Mouse (Mus musculus) forebrain, embryonic 15.5 days (tissue): ENCODE results near the gene Cish. TPM values are rescaled to one million over a fixed set of nuclear protein-coding genes. Genes with fewer than 3 reads are reported as not detected.
A peak's percentile ranks its signal among the peaks of the same experiment; 100 is the strongest.

Experiments used
- ATAC-seq: fragments of 200-750 bp; cut with Nextera tagmentation; replicated peaks from 2 replicates; pipeline ENCODE4 v1.8.0; 2017; ENCODE audit warnings: mild to moderate bottlenecking, moderate TSS enrichment, moderate library complexity
- H3K27ac ChIP-seq: fragments of 300-500 bp; sonication (generic); replicated peaks from 2 replicates; pipeline ENCODE4 v1.5.1; 2015; ENCODE audit warnings: mild to moderate bottlenecking, inconsistent platforms
- H3K27me3 ChIP-seq: fragments of 300-500 bp; sonication (generic); 2 replicates; pipeline ENCODE4 v1.6.1; 2015; ENCODE audit warnings: inconsistent platforms
- H3K36me3 ChIP-seq: fragments of 300-500 bp; sonication (generic); 2 replicates; pipeline ENCODE4 v1.6.1; 2015; ENCODE audit warnings: mild to moderate bottlenecking, inconsistent platforms
- H3K4me1 ChIP-seq: fragments of 300-500 bp; sonication (generic); 2 replicates; pipeline ENCODE4 v1.6.1; 2015; ENCODE audit warnings: inconsistent platforms
- H3K4me2 ChIP-seq: fragments of 300-500 bp; sonication (generic); replicated peaks from 2 replicates; pipeline ENCODE4 v1.6.1; 2015; ENCODE audit warnings: mild to moderate bottlenecking, inconsistent platforms
- H3K4me3 ChIP-seq: fragments of 300-500 bp; sonication (generic); 2 replicates; pipeline ENCODE4 v1.5.1; 2015; ENCODE audit warnings: mild to moderate bottlenecking, inconsistent platforms
- H3K9ac ChIP-seq: fragments of 300-500 bp; sonication (generic); replicated peaks from 2 replicates; pipeline ENCODE4 v1.6.1; 2015; ENCODE audit warnings: mild to moderate bottlenecking, inconsistent platforms
- H3K9me3 ChIP-seq: fragments of 300-500 bp; sonication (generic); 2 replicates; pipeline ENCODE4 v1.6.1; 2016; ENCODE audit warnings: inconsistent platforms
- WGBS: fragments of 180-500 bp; shearing (Covaris S2); methylation state at CpG from one replicate; pipeline ENCODE4 v1.1.7; 2015; ENCODE audit warnings: mixed read lengths; 5-methylcytosine and 5-hydroxymethylcytosine counted together
- polyA plus RNA-seq: library from polyadenylated mRNA; unstranded; fragments of >200 nt; fragmentation: Nextera tagmentation; extraction: Ambion mirVana; gene quantifications from 2 replicates; pipeline ENCODE4 v1.2.1, GENCODE M21; 2015

Cish gene
- polyA plus RNA-seq, 1 experiment from 2014 or later = 9.5 TPM

DNA sequence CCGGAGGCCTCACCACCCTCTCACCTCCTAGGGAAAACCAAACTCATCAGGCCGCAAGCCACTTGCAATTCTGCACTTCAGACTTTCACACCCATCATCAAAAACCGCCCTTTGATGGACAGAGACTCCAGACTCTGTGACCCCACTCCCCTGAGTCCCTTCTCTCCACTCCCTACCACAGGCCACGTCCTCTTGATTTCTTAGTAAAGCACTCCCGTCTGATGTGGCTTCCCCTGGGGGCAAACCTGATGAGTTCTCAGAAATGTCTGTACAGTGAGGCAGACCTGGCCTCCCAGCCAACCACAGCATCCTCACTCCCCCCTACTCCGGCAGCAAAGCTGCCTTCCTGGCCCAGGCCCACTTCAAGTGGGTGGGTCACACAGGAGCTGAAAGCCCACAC is 38.5 kb downstream of the Cish start:
- H3K27ac ChIP-seq = no peak overlapping the region

DNA sequence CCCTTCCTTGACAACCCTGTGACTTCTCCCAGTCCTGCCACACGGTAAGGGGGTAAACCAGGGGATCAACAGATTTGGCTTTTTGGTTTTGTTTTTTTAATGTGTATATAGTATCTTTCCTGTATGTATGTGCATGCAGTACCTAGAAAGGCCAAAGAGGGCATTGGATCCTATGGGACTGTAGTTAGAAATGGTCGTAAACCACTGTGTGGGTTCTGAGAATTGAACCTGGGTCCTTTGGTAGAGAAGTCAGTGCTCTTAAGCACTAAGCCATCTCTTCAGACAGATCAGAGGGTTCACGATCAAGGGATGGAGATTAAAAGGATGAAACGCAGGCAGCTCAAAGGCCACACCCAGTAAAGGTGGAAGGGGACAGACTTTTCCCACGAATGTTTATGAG is 39.2 kb downstream of the Cish start:
- Histone ChIP-seq H3K9ac (no peak overlapping the region), H3K4me2 (no peak overlapping the region), H3K27ac (no peak overlapping the region), H3K4me3 (no peak overlapping the region), H3K4me1 (peaks cover 16% of the 10 kb centered on the region), H3K27me3 (no peaks in the 10 kb centered on the region), H3K9me3 (no peaks in the 10 kb centered on the region), H3K36me3 (peaks cover 4% of the 10 kb centered on the region; the same call in 1 of the 2 replicates)
- 88% methylated on average over 5 of the region's 5 CpGs for WGBS
- no peak for ATAC-seq

More for the DNA sequence above, 38.5 kb downstream of the Cish start:
- no peaks in the 10 kb centered on the region for H3K27me3 ChIP-seq
- WGBS = 90% methylated on average over 6 of the region's 6 CpGs
- H3K9me3 ChIP-seq = no peaks in the 10 kb centered on the region
- H3K9ac ChIP-seq = no peak overlapping the region
- H3K36me3 ChIP-seq = peaks cover 4% of the 10 kb centered on the region; the same call in 1 of the 2 replicates
- peaks cover 14% of the 10 kb centered on the region for H3K4me1 ChIP-seq
- H3K4me3 ChIP-seq = no peak overlapping the region
- ATAC-seq = no peak
- no peak overlapping the region for H3K4me2 ChIP-seq

DNA sequence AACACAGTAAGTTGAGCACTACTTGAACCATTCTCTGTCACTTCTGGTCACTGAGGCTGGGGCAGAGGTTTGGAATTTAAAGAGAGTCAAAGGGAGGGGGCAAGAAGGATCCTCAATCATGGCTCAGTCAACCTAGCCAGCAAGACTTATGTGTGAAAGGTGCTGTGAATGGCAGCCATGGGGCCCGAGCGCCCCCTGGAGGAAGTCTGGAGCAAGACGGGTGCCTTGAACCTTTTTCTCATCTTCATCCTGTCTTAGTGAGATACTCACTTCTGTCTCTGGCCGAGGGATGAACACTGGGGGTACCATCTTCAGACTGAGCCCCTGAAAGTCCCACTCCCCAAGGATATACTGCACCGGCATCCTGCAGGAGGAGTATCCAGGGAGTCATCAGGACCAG is 40.1 kb downstream of the Cish start:
- ATAC-seq = no peak
- H3K27me3 ChIP-seq = no peaks in the 10 kb centered on the region
- no peaks in the 10 kb centered on the region for H3K9me3 ChIP-seq
- WGBS = 19% methylated on average over 5 of the region's 5 CpGs
- H3K36me3 ChIP-seq = peaks cover 4% of the 10 kb centered on the region; the same call in 1 of the 2 replicates
- H3K27ac ChIP-seq = no peak overlapping the region
- H3K4me3 ChIP-seq = no peak overlapping the region
- no peak overlapping the region for H3K4me2 ChIP-seq
- H3K9ac ChIP-seq = no peak overlapping the region
- peaks cover 20% of the 10 kb centered on the region for H3K4me1 ChIP-seq

DNA sequence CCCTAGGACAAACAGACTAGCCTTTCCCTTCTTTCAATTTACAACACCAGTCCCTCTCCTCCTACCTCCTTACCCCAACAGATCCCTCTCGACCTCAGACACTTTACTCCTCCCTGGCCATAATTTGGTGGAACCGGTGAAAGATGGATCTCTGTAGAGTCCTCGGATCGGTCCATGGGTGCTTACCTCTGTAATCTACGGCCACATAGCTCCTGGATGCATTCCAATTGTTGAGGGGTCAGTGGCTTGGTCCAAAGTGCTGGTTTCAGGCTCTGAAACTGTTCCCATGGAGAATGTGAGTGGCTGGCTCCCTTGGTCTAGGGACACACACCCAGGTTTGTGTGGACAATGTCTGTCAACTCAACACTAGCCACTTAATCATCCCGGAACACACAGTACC is 40.6 kb downstream of the Cish start:
- Histone ChIP-seq H3K4me2 (no peak overlapping the region), H3K36me3 (peaks cover 4% of the 10 kb centered on the region; the same call in 1 of the 2 replicates), H3K9me3 (no peaks in the 10 kb centered on the region), H3K27me3 (no peaks in the 10 kb centered on the region), H3K9ac (no peak overlapping the region), H3K4me1 (peaks cover 24% of the 10 kb centered on the region), H3K27ac (no peak overlapping the region), H3K4me3 (no peak overlapping the region)
- WGBS = 89% methylated on average over 6 of the region's 6 CpGs
- no peak for ATAC-seq

DNA sequence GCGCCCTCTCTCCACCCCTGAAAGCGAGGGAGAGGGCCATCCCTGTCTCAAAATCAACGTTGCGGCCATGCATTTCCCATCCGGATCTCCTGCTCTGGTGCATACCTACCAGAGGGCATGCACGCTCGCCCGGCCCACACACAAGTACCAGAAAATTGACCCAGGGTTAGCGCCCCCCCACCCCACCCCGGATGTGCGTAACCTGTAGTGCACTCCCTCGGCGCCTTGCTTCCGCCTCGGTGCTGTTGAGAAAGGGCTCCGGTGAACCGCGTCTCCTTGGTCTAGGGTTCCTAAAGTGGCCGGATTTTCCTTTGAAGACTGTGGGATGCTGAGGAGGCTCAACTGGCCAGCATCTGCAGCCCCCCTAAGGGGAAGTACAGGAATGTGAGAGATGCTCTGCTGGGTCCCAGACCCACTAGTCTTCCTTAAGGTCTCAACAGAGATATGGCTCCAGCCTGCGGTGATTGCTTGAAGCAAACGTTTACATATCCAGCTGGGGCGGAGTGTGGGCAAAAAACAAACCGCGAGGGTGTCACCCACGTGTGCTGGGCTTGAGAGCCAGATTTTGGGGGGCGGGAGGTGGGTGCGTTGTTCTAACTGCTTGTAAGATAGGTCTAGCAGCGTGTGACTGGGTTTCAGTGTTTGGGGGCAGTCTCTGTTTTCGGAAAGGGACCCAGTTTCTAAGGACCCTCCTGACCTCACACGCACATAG is 42.5 kb downstream of the Cish start, which contains the start of gene Hemk1:
TSS of gene Hemk1 (minus strand) at position 179 of the 712 bp plus-strand sequence.
- Histone ChIP-seq H3K4me3 (peak within 1 kb of the TSS; percentile 56), H3K4me2 (peak within 1 kb of the TSS; percentile 62), H3K4me1 (peaks cover 24% of the 10 kb centered on the region), H3K9ac (peak within 1 kb of the TSS; percentile 68), H3K27me3 (no peaks in the 10 kb centered on the region), H3K9me3 (no peaks in the 10 kb centered on the region), H3K27ac (peak within 1 kb of the TSS; percentile 75), H3K36me3 (no peaks in the 10 kb centered on the region)
- peak; percentile 82 for ATAC-seq
- WGBS = 4% methylated on average over 30 of the region's 30 CpGs

DNA sequence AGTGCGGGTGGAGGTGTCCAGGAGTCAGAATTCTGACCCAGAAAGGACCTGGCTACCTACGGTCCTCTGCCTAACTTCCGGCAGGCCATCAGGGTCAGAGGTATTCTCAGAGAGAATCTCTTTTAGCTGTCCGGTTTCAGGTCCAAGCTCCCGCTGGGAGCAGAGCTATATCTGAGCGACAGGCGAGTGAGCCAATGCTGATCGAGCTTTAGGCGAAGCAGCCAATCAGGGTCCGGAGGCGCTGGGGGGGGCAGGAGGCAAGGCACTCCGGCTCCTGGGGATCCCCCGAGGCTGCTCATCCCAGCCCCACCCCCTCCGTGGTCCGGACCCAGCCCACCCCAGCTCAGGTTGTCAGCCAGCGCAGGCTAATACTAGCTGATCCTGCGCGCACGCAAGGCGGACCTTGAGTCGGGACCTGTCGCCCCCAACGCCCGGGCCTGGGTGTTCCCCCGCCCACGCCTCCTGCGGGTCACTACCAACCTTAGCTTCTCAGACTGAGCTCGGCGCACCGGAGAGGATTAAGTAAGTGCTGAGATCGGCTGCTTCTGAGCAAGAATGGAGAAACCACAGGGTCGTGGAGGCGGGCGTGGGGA is 44.5 kb downstream of the Cish start, which contains the start of gene 6430571L13Rik:
TSS of gene 6430571L13Rik (plus strand) at position 336 of the 593 bp plus-strand sequence.
- ATAC-seq = peak; percentile 92
- no peak within 1 kb of the TSS for H3K27ac ChIP-seq
- peak within 1 kb of the TSS; percentile 72 for H3K4me2 ChIP-seq
- peak within 1 kb of the TSS; percentile 74 for H3K9ac ChIP-seq
- no peaks in the 10 kb centered on the region for H3K27me3 ChIP-seq
- peaks cover 24% of the 10 kb centered on the region for H3K4me1 ChIP-seq
- peak within 1 kb of the TSS; percentile 73 for H3K4me3 ChIP-seq
- 1% methylated on average over 34 of the region's 34 CpGs for WGBS
- no peaks in the 10 kb centered on the region for H3K36me3 ChIP-seq
- H3K9me3 ChIP-seq = no peaks in the 10 kb centered on the region

DNA sequence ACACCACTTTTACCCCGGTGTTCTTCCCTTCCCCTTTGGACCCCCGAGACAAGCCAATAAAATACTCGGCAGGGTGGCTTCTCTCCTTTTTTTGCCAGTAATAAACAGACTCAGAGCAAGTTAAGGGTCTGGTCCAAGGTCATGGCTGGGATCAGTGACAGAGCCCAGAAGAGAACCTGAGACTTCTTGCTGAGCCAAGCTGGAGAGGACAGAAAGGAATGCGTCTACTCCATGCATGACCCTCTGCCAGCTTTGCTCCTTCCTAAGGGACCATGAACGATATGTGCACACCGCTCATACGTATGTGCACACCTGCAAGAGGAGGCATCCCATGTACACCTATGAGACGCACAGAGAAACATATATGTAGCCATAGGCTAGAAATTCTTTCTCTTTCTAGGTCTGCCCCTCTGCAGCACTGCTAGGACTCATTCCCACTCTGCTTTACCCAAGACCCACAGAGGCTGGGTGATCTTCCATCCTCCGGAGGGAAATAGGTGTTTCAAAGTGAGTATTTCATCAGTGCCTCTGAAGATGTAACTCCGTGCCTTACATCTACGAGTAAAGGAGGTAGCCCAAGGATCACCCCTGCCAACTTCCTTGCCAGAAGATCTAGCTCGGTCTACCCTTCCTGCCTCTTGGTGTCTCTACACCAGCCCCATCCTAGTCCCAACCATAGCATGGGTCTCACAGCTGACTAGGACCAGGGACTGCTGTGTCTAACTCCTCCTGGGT is 45.3 kb downstream of the Cish start:
- Histone ChIP-seq H3K4me3 (peak overlapping the region; percentile 73), H3K4me1 (peaks cover 24% of the 10 kb centered on the region), H3K27ac (no peak overlapping the region), H3K36me3 (no peaks in the 10 kb centered on the region), H3K4me2 (peak overlapping the region; percentile 72), H3K27me3 (no peaks in the 10 kb centered on the region), H3K9me3 (no peaks in the 10 kb centered on the region), H3K9ac (peak overlapping the region; percentile 74)
- WGBS = 57% methylated on average over 12 of the region's 12 CpGs
- no peak for ATAC-seq

DNA sequence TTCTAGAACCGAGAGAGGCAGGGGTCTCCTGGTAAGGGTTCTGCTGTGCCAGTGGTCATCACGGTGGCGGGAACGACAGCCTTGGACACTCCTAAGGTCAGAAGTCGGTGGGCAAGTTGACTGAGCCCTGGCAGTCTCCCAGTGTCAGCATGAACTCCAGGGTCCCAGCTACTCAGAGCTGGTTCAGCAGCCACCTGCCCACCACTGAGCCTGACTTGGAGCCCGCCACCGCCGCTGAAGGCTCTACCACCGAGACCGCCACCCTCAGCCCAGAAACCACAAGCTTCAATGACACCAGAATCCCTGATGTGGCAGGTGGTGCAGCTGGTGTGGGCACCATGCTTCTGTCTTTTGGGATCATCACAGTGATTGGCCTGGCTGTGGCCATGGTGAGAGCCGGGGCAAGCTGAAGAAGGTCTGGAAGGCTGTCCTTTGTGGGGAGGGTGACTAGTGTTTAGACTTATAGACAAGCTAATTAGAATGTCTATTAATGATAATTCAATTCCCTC is 46.4 kb downstream of the Cish start:
- Histone ChIP-seq H3K9ac (no peak overlapping the region), H3K4me1 (peaks cover 23% of the 10 kb centered on the region), H3K4me3 (no peak overlapping the region), H3K27ac (no peak overlapping the region), H3K36me3 (no peaks in the 10 kb centered on the region), H3K4me2 (no peak overlapping the region), H3K27me3 (no peaks in the 10 kb centered on the region), H3K9me3 (no peaks in the 10 kb centered on the region)
- ATAC-seq = no peak
- 92% methylated on average over 11 of the region's 11 CpGs for WGBS

DNA sequence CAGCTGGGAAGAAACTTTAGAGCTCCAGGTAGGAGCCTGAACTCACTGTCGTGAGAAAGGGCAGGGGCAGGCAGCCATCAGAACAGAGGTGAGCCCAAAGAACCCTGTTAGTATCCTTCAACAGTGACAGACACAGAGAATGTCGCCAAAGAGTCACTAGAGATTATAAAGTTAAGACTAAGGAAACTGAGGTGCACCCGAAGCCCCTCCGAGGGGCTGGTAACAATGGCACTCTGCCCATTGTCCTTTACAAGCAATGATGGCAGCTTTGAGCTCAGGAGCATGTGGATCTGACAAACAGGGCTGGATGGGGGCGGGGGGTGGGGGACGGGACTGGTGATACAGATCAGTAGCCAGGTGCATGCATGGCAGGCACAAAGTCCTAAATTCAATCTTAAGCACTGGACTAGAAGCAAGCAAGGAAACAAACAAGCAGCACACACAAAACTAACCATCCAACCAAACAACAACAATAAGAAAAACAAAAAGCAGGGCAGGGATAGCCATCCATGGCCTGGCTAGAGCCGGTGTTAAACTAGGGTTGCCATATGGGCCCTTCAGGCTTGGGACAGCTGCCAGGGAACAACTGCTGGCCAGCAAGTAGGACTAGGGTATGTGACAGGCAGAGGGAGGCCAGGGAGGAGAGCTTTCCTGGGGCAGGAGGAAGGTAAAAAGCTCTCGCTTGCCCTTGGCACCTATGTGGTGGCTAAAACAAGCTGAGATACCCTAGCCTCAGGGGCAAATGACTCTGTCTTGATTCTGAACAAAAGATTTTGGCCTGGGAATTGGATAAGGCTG is 47.5 kb downstream of the Cish start:
- Histone ChIP-seq H3K4me2 (no peak overlapping the region), H3K9ac (no peak overlapping the region), H3K27ac (no peak overlapping the region), H3K9me3 (no peaks in the 10 kb centered on the region), H3K4me3 (no peak overlapping the region), H3K27me3 (no peaks in the 10 kb centered on the region), H3K36me3 (no peaks in the 10 kb centered on the region), H3K4me1 (peaks cover 17% of the 10 kb centered on the region)
- 74% methylated on average over 8 of the region's 8 CpGs for WGBS
- no peak for ATAC-seq

DNA sequence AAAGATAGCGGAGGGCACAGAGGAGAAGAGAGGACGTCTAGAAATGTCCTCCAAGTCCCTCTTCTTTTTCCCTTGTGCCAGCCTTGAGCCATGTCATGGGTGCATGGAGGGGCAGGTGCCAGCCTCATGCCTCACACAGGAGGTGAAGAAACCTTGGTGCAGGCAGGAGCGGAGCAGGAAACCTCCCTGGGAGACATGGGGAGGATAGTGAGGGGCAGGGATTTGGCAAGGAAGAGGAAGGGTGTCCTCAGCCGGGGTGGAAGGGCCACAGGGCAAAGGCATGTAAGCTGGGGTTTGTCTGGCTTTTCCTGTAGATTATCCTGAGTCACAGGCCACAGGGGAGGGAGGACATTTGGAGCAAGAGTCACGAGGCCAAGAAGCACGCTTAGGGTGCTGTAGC is 48.2 kb downstream of the Cish start:
- Histone ChIP-seq H3K27ac (no peak overlapping the region), H3K27me3 (no peaks in the 10 kb centered on the region), H3K9me3 (no peaks in the 10 kb centered on the region), H3K9ac (no peak overlapping the region), H3K4me2 (no peak overlapping the region), H3K36me3 (no peaks in the 10 kb centered on the region), H3K4me3 (no peak overlapping the region), H3K4me1 (peaks cover 12% of the 10 kb centered on the region)
- WGBS = 71% methylated on average over 6 of the region's 6 CpGs
- ATAC-seq = no peak

DNA sequence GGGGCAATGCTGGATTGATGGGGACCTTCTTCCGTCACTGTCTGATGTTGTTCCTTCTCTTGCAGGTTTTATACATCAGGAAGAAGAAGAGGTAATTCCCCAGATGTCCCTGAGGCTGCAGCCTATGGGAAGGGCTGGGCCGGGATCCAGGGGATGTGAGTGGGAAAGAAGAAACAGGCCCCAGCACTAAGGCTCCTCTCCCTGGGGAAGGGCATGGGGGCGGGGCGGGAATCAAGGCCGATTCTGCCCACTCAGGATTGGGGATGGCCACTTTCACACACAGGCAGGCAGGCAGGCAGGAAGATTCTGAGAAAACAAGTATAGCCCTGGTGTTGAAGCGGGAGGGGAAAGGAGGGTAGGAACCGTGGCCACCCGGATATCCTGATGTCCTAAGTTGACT is 50.3 kb downstream of the Cish start:
- WGBS = 94% methylated on average over 8 of the region's 8 CpGs
- ATAC-seq = no peak

More for the DNA sequence above, 50.3 kb downstream of the Cish start:
- Histone ChIP-seq H3K4me3 (no peak overlapping the region), H3K36me3 (no peaks in the 10 kb centered on the region), H3K4me2 (no peak overlapping the region), H3K27ac (no peak overlapping the region), H3K9me3 (no peaks in the 10 kb centered on the region), H3K9ac (no peak overlapping the region), H3K4me1 (peaks cover 2% of the 10 kb centered on the region), H3K27me3 (no peaks in the 10 kb centered on the region)
